Mouse (Mus musculus): ENCODE measurements around the gene Ecsit.

Ecsit gene

DNA sequence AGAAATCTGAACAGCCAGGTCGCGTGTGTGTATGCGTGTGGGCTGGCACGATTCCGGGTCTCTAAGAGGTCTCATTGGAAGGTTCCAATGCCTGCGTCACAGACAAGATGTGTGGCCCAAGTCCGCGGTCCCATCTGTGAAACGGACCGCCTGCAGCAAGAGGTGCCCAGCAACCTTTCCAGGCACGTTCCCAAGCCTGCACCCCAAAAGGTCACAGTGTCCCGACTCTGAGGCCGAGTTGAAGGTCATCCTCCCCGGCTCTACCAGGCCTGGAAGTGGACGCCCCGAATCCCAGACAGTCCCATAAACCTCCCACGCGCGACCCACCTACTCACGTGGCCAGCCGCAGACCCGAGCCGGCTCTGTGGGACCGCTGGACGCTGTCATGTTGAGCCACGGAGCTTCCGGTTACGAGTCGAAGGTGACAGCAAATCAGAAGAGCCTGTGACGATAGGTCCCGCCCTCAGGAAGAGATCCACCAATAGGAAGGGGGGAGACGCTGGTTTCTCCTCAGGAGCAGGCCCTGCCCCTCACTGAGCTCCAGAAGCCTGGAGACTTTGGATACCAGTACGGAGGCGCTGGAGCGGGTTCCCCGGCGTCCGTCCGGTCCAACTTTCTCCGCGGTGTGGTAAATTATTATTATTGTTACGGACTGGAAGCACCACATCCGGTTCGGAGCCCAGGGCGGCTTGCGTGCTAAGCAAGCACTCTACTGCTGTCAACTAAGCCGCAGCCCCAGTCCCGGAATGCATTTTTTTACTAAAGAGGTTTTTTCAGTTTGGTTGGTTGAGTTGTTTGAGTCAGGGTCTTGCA lies at the start of gene Ecsit:
Gene Ecsit (minus strand): TSS at position 417 of the 813 bp plus-strand sequence.
- DNase-seq (ENCODE audit: low spot score in 2 of 2) = peak; percentile 93 to 94

DNA sequence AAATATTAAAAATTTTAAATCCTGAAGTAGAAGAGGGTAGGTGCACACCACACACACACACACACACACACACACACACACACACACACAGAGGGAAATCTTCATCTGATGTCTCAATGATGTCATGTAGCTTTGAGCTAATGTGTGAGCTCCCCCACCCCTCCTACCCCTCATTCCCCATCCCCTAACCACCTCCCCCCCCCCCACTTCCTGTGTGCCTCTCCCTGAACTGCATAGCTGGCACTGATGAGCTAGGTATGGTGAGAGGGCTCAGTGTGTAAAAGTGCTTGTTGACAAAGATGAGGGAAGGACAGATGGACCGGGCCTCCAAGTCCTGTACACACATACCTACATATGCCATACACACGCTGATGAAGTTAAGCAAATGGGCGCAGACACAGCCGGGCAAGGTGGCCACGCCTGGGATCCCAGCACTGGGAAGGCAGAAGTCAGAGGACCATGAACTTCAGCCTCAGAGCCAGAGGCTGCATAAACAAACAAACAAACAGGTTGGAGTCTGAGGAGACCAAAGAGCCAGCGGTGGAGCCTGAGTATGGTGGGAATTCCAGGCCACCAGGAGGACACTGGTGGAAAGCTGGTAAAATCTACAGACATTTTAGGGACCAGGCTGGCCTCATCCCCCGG lies 49.1 kb upstream of the Ecsit start:
- no peak for DNase-seq (ENCODE audit: low spot score in 2 of 2)

DNA sequence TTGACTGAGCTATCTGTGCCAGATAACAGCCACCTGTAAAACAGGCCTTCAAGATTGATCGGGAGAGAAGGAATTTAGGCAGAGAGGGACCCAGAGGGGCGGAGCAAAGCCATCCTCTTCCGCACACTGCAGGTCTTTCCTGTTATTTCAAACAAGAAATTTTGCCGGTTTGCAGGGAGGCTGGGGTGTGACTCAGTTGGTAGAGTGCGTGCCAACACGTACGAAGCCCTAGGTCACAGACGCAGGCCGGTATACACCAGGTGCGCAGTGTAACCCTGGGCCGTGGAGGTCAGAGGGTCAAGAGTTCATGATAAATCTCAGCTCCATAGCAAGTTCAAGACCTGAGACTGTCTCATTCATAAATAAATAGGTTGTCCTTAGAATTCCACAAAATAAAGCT lies 47.0 kb upstream of the Ecsit start:
- no peak for DNase-seq (ENCODE audit: low spot score in 2 of 2)

DNA sequence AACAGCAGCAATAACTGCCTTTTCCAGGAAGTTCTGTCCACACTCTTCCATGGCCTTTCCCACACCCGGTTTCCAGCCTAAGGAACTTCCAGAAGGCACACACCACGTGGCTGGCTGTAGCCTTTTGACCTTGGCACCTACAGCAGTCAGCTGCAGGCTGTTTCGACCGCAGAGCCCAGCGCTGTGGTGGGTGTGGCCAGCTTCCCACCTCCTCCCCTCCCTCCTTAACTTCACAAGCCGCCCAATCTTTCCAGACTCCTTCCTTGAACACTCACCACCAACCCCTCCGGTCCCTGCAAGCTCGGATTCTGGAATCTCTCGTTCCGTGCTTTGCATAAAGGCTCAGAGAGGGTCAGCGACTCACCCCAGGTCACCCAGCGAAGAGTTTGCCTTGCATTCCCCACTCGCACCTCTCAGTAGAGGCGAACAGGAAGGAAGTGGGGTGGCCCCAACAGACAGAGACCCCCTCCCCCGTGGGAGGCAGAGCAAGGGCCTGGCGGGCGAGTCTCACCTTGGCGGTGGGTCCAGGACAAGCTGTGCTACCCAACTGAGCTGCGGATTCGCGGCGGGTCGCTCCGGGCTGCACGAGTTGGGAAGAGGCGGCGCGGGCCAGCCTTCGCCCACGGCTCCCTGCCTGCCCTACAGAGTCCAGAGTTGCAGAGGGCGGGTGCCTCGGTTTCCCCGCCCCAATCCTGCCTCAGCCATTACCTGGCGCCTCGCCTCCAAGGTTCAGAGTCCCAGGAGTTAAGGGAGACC lies 46.2 kb upstream of the Ecsit start:
- DNase-seq (ENCODE audit: low spot score in 2 of 2) = no peak

DNA sequence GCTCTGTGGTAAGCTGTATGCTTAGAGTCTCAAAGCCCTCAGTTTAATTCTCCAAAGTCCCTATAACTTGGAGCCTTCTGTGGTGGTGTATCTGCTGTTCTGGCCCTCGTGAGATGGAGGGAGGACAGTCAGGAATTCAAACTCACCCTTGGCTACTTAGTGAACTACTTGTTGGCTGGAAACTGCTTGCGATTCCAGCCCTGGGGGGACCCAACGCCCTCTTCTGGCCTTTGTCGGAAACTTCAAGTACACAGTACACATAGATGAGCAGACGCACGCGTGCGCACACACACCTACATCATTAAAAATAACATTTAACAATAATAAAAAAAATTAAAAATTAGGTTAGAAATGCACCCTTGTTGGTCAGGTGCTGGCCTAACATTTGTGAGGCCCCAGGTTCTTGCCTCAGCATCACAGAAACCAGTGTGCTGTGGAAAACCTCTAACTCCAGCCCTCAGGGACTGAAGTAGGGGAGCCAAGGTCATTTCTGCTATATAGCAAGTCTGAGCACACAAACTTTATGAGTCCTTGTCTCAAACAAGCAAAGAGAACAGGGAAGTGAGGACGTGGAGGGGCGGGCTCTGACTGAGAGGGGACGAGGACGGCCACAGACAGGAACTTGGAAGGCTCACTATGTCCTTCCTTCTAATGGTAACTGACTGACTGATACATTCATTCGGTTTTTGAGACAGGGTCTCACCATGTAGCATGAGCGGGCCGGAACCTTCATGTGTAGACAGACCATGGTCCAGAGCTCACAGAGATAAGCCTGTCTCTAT lies 40.2 kb upstream of the Ecsit start:
- no peak for DNase-seq (ENCODE audit: low spot score in 2 of 2)

DNA sequence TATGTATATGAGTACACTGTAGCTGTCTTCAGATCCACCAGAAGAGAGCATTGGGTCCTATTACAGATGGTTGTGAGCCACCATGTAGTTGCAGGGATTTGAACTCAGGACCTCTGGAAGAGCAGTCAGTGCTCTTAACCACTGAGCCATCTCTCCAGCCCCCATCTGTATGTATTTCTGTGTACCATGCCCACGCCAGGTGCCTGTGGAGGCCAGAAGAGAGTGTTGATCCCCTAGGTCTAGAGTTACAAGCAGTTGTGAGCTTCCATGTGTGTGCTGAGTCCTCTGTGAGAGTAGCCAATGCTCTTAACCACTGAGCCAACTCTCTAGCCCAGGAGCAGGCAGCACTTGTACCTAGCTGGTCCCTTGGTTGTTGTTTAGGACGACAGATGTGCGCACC lies 38.9 kb upstream of the Ecsit start:
- DNase-seq (ENCODE audit: low spot score in 2 of 2) = no peak

DNA sequence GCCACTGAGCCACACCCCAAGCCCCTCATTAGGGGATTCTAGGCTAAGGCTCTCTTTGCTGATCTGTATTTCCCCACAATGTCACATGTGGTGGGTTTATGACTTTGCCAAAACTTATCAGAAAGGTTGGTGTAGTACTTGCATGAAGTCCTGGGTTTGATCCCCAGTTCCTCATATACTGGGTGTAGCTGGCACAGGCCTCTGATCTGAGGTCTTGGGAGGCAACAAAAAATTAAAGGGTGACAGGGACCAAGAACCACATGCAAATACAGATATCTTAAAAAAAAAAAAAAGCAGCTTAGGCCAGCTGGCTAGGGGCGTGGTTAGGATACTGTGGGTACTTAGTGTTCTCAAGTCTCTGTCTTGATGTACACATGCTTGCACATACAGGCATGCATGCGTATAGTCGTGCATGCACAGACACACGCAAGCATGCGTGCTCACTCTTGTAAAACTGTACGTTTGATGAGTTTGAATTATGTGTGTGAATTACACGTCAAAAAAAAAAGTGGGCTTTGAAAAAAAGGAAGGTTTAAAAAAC lies 37.9 kb upstream of the Ecsit start:
- no peak for DNase-seq (ENCODE audit: low spot score in 2 of 2)

DNA sequence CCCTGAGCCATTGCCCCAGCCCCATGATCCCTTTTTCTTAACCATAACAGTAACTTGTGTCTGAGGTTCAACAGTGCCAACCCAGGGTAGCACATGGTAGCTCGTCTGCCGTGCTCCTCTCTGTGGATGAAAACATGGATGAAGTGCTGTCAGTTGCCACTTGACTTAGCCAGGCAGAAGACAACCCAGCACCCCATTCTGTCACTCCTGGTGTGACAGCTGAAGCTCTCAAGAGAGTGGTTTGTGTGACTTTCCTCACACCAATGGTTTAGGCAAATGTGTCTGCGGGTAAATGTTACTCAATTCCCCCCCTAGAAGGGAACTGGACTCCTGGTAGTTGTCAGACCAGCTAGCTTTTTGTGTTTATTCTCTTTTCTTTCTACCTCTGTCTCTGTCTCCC lies 36.8 kb upstream of the Ecsit start:
- no peak for DNase-seq (ENCODE audit: low spot score in 2 of 2)

DNA sequence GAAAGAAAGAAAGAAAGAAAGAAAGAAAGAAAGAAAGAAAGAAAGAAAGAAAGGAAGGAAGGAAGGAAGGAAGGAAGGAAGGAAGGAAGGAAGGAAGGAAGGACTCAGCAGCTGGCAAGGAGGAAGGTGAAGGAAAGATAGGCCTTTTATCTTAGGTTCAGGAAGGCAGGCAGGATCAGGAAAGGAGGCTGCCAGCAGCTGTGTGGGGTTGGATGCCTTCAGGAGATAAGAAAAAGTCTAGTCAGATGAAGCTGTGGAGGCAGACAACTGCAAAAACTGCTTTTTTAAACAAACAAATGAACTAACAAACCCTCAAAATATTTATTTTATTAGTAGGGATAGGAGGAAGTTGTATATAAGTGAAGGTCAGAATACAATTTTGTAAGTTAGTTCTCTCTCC lies 36.3 kb upstream of the Ecsit start:
- no peak for DNase-seq (ENCODE audit: low spot score in 2 of 2)

DNA sequence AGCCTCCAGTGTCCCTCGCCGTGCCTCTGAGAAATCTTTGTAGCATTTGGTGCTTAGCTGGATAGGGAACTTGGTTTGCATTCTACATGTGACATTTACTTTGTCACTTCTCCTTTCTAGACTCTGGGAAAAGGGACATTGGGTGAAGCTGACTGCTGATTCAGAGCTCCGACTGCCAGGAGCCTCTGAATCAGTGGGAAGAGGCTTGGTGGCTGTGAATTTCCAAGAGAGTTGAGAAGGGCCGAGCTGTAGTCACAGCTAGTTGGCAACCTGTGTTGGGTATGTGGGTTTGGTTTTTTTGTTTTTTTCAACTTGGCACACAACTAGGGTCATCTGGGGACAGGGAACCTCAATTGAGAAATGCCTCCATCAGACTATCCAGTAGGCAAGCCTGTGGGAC lies 34.3 kb upstream of the Ecsit start:
- no peak for DNase-seq (ENCODE audit: low spot score in 2 of 2)

DNA sequence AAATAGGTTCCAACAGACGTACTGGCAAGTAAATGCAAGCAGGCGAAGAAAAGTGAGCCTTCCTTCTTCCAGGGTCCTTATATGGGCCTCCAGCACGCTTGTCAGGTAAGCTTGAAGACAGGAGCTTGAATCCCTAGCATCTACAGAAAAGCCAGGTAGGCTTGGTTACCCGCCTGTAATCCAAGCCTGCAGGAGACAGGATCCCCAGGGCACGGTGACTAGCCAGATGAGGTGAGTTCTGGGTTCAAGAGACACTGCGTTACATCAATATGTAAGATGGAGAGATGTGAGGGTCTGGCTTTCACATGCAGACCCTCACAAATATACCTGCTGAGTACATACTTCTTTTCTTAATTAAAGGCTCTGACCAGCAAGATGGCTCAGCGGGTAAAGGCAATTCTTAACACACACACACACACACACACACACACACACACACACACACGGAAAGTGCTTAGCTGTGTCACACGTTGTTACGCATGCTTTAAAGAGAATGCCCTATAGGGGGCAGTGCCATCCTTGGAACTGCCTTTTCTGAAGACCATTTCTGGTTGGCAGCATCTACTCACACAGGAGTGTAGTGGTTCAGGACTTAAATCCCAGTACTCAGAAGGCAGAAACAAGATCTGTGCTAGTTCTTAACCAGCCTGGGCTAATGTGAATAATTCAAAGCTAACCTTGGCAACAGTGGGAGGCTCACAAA lies 32.7 kb upstream of the Ecsit start:
- DNase-seq (ENCODE audit: low spot score in 2 of 2) = peak in 1 of 2 experiments; percentile 32

DNA sequence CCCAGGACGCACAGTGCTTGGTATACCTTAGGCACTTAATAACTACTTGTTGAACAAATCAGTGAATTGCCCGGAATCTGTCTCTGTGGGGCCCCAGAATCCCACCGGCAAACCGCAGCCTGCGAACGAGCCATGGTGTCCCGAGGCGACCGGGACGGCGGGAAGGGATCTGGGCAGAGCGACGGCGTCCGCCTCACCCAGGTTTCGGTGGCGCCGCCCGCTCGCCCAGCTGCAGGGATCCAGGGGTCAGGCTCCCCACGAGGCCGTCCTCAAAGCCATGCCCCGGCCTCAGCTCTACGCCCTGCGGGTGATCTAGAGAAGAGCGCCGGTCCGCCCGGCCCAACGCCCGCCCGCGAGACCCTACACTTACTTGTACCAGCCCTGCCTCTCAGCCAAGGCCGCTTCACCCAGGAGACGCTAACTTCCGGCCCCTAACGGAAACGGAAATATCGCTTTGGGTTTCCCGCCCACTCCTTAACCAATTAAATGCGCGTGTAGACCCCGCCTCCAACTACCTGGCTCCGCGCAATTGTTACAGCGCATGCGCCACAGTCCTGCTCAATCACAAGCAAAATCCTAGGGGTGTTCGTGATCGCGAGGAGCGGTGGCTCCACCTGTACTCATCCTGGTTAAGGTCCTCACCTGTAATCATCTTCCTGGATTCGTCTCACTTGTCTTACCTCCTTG lies 31.6 kb upstream of the Ecsit start, which contains the start of gene Elof1:
Gene Elof1 (minus strand): TSS at position 433 of the 687 bp plus-strand sequence.
- peak; percentile 92 to 93 for DNase-seq (ENCODE audit: low spot score in 2 of 2)

DNA sequence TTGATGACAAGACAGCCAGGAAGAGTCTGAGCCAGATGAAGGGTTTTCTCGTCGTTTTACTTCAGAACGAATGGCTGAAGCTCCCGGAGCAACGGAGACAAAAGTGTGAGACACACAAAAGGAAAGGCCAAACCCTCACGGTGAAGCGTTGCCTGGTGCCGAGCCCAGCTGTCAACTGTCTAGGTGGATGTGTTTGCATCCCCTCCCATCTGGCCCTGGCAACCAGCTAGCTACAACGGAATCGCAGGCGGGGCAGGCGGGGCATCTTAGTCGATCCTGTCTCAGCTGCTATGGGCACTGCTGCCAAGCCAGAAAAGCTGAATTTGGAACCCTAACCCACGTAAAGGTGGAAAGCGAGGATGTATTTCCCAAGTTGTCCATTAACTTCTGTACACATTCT lies 30.8 kb upstream of the Ecsit start:
- DNase-seq (ENCODE audit: low spot score in 2 of 2) = no peak

DNA sequence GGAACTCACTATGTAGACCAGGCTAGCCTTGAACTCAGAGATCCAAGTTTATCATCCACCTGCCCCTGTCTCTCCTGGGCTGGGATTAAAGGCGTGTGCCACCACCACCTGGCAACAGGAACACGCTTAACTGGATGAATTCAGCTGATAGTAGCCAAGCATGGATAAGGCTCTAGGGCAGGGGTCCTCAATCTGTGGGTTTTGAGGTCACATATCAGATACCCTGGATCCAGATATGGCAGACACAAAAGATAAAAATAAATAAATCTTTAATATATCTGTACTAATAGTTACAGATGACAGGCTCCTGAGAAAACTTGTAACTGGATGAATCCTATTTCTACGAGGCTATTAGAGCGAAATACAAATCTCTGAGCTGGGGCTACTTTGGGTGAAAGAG lies 30.4 kb upstream of the Ecsit start:
- no peak for DNase-seq (ENCODE audit: low spot score in 2 of 2)

DNA sequence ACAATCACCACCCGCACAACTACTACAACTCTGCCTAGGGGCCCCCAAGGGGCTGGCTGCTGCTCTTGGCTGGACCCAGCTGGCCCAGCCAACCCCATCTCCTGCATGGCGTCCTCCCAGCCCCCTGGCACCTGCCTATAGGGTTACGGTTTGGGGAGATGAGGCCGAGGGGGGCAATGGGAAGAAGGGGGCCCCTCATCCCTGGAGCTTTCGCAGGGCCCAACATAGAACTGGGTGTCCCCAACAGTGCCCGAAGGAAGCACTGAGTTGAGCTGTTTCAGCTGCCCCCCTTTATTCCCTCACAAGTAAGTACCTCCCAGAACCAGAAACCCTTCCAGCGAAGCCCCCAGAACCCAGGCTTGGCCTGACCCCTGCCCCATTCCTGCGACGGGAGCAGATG lies 23.0 kb upstream of the Ecsit start:
- DNase-seq (ENCODE audit: low spot score in 2 of 2) = no peak

DNA sequence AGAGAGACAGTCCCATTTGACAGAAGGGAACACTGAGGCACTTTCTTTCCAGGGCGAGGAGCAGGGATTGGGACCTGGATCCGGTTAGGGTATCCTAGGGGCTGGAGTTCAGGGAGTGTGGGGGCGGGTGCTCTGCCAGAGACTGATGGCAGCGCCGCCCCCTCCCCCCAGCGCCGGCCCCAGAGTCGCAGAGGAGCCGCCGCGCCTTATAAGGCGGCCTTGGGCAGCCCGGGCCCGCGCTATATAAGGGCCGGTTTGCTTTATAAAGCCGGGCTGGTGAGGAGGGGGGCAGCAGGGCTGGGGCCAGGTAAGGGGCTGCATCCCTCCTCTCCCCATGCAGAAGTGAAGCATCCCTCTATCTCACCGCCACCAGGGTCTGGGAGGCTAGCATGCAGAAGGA lies 14.7 kb upstream of the Ecsit start:
- no peak for DNase-seq (ENCODE audit: low spot score in 2 of 2)

DNA sequence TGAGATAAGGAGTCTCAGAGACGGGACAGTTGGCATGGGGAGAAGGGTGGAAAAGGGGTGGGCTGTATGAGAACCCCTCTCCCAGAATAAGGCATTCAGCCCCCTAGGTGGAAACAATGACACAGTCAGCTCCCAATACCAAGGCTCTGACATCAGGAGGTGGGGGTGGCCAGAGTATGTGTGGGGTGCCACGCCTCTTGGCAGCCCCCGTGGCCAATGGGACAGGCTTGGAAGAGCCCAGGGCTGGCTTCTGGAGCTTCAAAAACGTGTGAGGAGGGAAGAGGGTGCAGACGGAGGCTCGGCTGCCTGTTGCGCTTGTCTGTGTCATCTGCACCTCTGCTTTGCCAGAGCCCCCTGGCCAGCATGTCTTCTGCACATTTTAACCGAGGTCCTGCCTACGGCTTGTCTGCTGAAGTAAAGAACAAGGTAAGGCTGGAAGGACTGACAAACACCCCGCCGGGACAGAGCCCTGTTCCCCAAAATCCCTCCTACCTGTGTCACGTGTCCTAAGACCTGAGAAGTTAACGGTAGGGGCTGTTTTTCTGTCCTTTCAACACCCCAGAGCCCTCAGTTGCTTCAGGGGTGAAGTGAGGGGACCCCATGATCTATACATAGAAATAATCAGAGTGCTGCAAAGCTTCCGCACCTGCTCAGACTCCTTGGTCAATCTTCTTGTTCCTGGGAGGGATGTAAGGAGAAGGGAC lies 13.9 kb upstream of the Ecsit start, which contains the start of gene Cnn1:
Gene Cnn1 (plus strand): TSS at position 224 of the 704 bp plus-strand sequence.
- no peak for DNase-seq (ENCODE audit: low spot score in 2 of 2)

DNA sequence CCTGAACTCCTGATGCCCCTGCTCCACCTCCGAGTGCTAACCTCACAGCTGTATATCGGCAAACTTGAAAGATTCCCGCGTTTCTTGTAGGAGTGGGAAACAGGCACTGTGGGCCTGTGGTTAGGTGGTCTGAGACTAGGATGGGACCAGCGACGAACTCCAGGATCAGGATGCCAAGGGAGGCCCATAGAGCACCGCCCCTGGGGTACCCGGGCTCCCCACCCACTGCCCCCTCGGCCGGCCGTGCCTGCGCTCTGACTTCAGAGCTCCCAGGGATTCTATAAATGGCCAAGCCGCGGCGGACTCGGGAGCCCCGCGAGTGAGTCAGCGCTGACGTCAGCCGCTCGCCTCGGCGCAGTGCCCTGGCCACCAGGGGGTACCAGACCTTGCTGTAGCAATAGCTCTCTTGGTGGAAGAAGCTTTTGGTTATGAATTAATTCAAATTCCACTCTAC lies 10.6 kb upstream of the Ecsit start:
- DNase-seq (ENCODE audit: low spot score in 2 of 2) = peak; percentile 46 to 55

DNA sequence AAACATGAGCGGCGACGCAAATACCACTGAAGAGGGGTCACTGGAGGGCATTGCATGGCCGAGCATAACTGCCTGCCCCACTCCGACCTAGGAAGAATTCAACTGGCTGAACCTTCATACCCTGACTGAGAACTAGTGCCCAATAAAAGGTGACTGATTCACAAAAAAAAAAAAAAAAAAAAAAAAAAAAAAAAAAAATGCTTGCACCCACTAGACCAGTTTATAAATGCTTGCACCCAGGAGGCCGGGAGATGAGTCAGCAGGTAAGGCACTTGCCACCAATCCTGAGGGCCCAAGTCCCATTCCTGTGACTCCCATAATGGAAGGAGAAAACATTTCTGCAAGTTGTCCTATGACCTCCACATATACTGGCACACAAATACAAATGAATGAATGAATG lies 7.5 kb upstream of the Ecsit start:
- no peak for DNase-seq (ENCODE audit: low spot score in 2 of 2)

Data from frontal cortex, postnatal 14 days (tissue).